Comparison of ENCODE assay signal across 23 mouse cellular contexts in the genomic region with DNA sequence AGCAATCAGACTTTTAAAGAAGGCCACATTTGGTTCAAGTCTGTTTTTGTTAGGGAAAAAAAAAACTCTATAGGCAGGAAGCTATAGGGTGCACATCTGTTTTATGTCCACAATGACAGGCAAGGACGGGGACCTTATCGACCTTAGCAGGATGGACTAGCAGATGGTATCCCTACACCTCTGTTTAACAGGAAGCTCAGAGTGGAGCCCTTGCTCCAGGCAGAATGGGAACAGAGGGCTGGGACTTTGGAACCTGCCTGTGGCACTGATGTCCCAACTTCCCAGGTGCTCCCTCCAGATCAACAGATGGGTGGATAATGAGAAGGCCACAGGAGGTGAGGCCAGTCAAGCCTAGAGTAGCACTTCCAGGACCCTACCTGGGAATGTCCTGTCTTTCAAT.
DNase-seq lines count a peak whose midpoint lies in the region.
"Had no signal": no experiment of that assay in that cellular context is flagged by ENCODE, and none has a peak within 500 bp of the region (broad histone marks: within the 10 kb centered on the region; RNA-seq: fewer than 3 reads in every experiment).

No protein-coding gene starts in this region.

- no peaks in the 10 kb centered on the region for H3K27me3 ChIP-seq in limb, embryonic 10.5 days (ENCODE audit: low read depth, poor library complexity, severe bottlenecking)
- H3K27me3 ChIP-seq: embryonic facial prominence, embryonic 15.5 days; heart, embryonic 12.5 days; midbrain, embryonic 13.5 days had no signal

- no peaks in the 10 kb centered on the region for H3K36me3 ChIP-seq in limb, embryonic 10.5 days
- H3K36me3 ChIP-seq: embryonic facial prominence, embryonic 15.5 days; heart, embryonic 12.5 days; hindbrain, embryonic 10.5 days; midbrain, embryonic 13.5 days had no signal

- no peak overlapping the region for H3K4me3 ChIP-seq in limb, embryonic 10.5 days
- H3K4me3 ChIP-seq: embryonic facial prominence, embryonic 15.5 days; gastrocnemius, adult 2 months; heart, embryonic 12.5 days; hindbrain, embryonic 10.5 days; midbrain, embryonic 13.5 days had no signal

- no peaks in the 10 kb centered on the region for H3K9me3 ChIP-seq in limb, embryonic 10.5 days (replicated peaks)
- H3K9me3 ChIP-seq: embryonic facial prominence, embryonic 15.5 days; heart, embryonic 12.5 days; hindbrain, embryonic 10.5 days; midbrain, embryonic 13.5 days had no signal

- DNase-seq in embryo, embryonic 10.5 days (ENCODE audit: low spot score) = peak; percentile 35
- no peak for DNase-seq in embryo, embryonic 9.5 days (ENCODE audit: extremely low spot score)
- DNase-seq in layer of hippocampus, postnatal 10 days (ENCODE audit: low spot score in 2 of 2) = peak; percentile 1 to 6
- no peak for DNase-seq in layer of hippocampus, adult 11-12 months (ENCODE audit: low spot score)
- DNase-seq in 416B (ENCODE audit: low read depth) = peak; percentile 2
- peak; percentile 20 for DNase-seq in limb, embryonic 10.5 days (ENCODE audit: low spot score)
- DNase-seq in right cerebral cortex, postnatal 25 days = no peak
- no peak for DNase-seq in urinary bladder, postnatal 4 days (ENCODE audit: low spot score in 2 of 2)
- DNase-seq: adrenal gland, postnatal 36 days; cerebellum, adult 11 months; cerebellum, adult 9-11 months; gastrocnemius, adult 2 months; heart, postnatal 10 days; kidney, adult 9 months; kidney, postnatal 36 days; lung, adult 18-20 months; lung, postnatal 10 days; thymus, adult 18-20 months; thymus, postnatal 4 days had no signal

- H3K27ac ChIP-seq in limb, embryonic 10.5 days = no peak overlapping the region
- H3K27ac ChIP-seq: embryonic facial prominence, embryonic 15.5 days; gastrocnemius, adult 2 months; hindbrain, embryonic 10.5 days; midbrain, embryonic 13.5 days had no signal

- H3K4me1 ChIP-seq in limb, embryonic 10.5 days = peaks cover 29% of the 10 kb centered on the region
- H3K4me1 ChIP-seq: midbrain, embryonic 13.5 days had no signal

- 27% methylated on average over 2 of the region's 2 CpGs for WGBS in limb, embryonic 10.5 days

Comparison
In these comparisons a context has a peak if more than half of its experiments do, and no peak if none do; other contexts are left out.
1. DNase-seq: peak in embryo, embryonic 10.5 days (single experiment), layer of hippocampus, postnatal 10 days (2 of 2), 416B (single experiment) and limb, embryonic 10.5 days (single experiment); none in embryo, embryonic 9.5 days (single experiment), layer of hippocampus, adult 11-12 months (single experiment), right cerebral cortex, postnatal 25 days (single experiment) and urinary bladder, postnatal 4 days (0 of 2).